Mouse (Mus musculus) layer of hippocampus, postnatal 10 days (tissue): Measurements from ENCODE around the gene Abcg1. TPM values are rescaled to one million over a fixed set of nuclear protein-coding genes. Genes with fewer than 3 reads are reported as not detected.

ENCODE experiments used
- DNase-seq, 2 experiments: peaks; one replicate each; pipeline ENCODE4 v3.0.0; 2021; ENCODE audit warnings: low spot score in 2 of 2
- total RNA-seq, 2 experiments: library from RNA; stranded (reverse); gene quantifications; 2 replicates each; pipeline ENCODE4 v1.2.3; 2021

Gene Abcg1
- total RNA-seq, 2 experiments from 2014 or later, result 28.1 to 30.5 TPM

DNA sequence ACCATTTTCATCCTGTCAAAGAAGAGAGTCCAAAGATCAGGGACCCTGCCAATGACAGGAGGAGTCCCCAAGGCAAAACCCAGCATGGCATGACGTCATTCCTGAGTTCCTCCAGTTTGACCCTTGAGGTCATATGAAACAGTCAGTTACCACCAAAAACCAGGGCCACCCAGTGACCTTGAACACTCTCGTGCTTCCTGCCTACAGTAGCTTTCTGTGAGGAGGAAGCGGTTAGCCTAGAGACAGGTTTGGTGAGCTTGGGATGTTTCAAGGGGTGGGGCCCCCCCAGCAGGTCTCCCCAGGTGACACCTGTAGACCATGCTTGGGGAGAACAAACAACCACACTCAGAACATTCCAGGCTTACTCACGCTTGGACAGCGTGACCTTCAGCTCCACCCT lies 20.1 kb downstream of the Abcg1 start:
- no peak for DNase-seq

DNA sequence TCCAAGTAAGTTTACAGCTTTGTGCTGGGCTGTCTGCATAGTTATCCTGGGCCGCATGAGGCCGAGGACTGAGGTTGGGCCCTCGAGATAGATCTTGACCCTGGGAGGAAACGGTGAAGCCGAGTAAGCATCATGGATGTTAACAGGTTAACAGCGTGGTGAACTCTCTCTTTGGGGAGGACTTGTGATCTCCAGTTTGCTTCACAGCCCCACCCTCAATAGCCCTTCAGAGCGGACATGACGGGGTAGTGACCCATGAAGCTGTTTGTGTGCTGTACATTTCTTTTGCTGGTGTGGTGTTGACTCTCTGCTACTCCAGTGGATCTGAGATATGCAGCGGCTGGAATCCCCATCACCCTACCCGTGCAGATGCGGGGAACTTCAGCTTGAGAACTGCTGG lies 21.1 kb downstream of the Abcg1 start:
- DNase-seq, result no peak

- no peak for DNase-seq
Measured at GRCm38 (mm10) chr17:31079078-31079840, 21.8 kb downstream of the Abcg1 start.

DNA sequence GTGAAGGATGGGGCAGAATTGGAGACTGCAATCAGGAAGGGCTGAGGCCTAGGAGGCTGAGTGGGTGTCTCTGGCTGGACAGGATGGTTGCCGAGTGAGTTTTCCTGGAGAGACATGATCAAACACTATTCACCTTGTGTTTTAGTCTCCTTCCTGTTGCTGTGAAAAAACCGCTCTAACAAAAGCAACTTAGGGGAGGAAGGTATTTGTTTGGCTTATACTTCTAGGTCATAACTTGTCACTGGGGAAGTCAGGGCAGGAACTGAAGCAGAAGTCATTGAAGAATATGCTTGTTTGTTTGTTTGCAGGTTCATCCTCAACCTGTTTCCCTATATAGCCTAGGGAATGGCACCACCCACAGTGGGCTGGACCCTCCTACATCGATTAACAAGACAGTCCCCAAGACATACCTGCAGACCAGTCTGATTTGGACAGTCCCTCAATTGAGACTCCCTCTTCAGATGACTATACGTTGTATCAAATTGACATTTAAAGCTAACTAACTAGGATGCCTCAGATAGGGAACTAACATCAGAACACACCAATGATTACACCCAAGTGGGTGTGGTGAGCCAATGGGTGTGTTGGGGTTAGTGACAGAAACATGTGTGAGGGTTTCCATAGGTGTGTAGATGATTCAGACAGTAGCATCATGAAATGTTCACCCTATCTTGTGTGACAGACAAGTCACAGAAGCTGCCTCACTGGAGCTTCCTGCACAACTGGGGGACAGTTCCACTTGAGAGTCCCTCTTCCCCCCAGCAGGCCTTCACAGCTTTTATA lies 25.0 kb downstream of the Abcg1 start:
- DNase-seq, result no peak

GRCm38 (mm10) chr17:31085519-31085918 lies 28.0 kb downstream of the Abcg1 start:
- DNase-seq, result no peak

- peak; percentile 45 to 49 for DNase-seq
Measured at GRCm38 (mm10) chr17:31086196-31086595, 28.7 kb downstream of the Abcg1 start.

DNA sequence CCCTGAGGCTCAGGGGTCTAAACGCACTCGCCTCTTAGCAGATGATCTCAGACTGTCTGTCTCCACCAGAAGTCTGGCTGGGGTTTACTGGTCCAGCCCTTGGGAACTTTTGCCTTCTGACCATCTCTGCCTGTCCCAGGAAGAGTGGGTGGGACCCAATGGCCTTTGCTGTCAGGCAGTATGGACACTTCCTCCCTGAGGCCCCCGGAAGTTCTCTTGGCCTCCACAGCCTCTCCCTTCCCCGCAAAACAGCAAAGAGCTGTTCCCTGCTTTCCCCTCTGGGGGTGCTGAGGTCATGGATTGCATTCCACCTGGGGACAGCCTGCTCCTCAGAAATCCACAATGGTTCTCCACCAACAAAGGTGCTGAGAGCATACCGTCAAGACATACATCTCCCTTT lies 31.2 kb downstream of the Abcg1 start:
- no peak for DNase-seq

- DNase-seq, result no peak
Measured at GRCm38 (mm10) chr17:31089848-31090247, 32.4 kb downstream of the Abcg1 start.

- no peak for DNase-seq
Measured at GRCm38 (mm10) chr17:31091023-31091735, 33.7 kb downstream of the Abcg1 start.

DNA sequence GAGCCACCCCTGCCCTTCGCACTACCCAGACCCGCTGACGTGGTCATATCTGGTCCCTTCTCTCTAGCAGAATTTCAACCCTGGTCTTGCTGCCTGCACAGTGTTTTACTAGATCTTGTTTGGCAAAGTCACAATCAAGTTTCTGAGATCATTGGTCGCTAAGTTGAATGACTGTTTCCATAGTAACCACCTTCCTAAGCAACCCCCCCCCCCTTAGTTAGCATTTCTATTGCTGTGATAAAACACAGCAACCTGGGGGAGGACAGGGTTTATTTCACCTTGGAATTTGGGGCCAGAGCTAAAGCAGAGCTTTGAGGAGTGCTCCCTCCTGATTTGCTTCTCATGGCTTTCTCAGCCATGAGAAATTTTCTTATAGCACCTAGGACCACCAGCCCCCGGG lies 37.3 kb downstream of the Abcg1 start:
- DNase-seq, result no peak

- no peak for DNase-seq
Measured at GRCm38 (mm10) chr17:31095570-31095969, 38.1 kb downstream of the Abcg1 start.

- no peak for DNase-seq
Measured at GRCm38 (mm10) chr17:31096893-31097292, 39.4 kb downstream of the Abcg1 start.

- no peak for DNase-seq
Measured at GRCm38 (mm10) chr17:31098788-31099187, 41.3 kb downstream of the Abcg1 start.

DNA sequence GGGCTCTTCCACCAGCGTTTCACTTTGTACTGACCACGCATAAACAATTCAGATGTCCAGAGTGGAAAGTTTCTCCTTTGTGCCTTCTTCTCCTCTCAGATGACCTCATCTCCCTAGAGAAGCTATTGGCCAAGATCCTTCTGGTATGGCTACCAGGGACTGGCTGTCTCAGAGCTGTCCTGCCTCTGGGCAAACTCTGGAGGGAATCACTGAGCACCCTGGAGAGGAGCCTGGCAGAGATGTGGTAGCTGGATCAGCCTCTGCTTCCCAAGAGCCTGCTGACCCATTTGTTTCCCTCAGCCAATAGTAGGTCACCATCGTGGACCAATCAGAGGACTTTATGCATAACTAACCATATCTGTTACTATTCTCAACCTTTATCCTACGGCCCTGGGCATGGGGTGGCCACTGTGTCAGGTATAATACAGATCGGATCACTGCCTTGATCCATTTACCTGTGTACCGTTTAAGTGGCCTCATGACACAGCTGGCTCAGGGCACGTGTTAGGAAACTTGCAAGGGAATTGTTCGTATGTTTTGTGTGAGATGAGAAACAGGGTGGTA lies 45.6 kb downstream of the Abcg1 start:
- no peak for DNase-seq

- DNase-seq, result no peak
Measured at GRCm38 (mm10) chr17:31103823-31104222, 46.3 kb downstream of the Abcg1 start.

- no peak for DNase-seq
Measured at GRCm38 (mm10) chr17:31108388-31108787, 50.9 kb downstream of the Abcg1 start.

GRCm38 (mm10) chr17:31113191-31113856 lies 55.8 kb downstream of the Abcg1 start:
- no peak for DNase-seq

DNA sequence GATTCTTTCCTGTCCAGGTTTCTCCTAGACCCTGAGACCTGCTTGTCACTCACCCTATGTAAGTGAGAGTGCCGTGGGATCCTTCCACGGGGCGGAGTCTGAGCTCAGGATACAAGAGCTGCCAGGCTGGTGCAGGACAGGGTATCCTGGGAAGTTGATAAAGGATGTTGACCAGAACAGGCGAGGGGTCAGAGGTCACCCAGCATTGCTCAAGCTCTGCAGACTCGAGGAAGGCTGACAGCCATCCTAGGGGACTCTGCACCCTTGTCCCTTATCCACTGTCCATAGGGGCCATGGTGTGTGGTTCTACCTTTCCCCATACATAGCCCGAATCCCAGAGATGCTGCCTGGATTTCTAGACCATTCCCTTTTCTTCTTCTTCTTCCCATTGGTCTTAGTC lies 58.6 kb downstream of the Abcg1 start:
- no peak for DNase-seq

- no peak for DNase-seq
Measured at GRCm38 (mm10) chr17:31117946-31118345, 60.5 kb downstream of the Abcg1 start.

DNA sequence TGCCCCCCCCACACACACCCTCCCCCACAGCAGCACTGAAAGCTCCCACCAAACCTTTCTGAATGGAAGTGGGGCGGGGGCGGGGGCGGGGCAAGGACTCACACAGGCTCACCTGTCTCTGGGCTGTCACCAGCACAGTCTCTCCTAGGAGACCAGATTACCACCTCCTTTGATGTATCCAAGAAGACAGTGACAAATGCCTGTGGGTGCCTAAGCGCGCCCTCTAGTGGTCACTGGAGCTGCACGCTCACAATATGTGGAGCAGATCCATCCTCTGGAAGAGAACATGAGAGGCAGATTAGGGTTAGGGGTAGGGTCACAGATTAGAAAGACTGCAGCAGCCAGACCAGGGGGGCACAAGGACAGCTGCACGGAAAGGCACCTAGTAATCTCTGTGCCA lies 62.0 kb downstream of the Abcg1 start:
- peak; percentile 86 to 87 for DNase-seq

DNA sequence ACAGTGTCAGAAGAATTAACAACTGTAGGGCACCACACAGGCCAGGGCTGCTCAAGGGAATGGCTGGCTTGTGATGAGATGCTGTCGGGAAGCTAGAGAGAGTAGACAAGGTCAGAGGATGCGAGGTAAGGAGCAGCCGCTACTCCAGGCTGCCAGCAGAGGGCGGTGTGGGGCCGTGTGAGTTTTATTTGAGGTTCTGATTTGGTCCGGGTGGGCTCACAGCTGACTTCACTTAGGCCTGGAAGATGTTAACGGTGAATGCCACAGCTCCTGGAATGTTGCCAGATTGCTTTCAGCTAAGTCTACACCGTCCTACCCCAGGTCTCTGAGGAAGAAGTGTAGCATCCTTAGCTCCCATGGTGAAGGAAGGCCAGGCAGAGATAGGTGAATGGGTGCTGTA lies 64.5 kb downstream of the Abcg1 start:
- DNase-seq, result peak; percentile 72 to 73
